Mouse (Mus musculus) kidney, adult 2 months (tissue): Measurements from ENCODE around the gene Zxdc. TPM values are rescaled to one million over a fixed set of nuclear protein-coding genes. Genes with fewer than 3 reads are reported as not detected.
A peak's percentile ranks its signal among the peaks of the same experiment; 100 is the strongest.

Experiments
- DNase-seq: peaks from one replicate; pipeline ENCODE4 v3.0.0; 2021
- H3K27ac ChIP-seq: fragments of 200-500 bp; 2 replicates; pipeline ENCODE4 v1.5.1; 2012; ENCODE audit warnings: low read depth, low read length, control low read depth, inconsistent platforms; ENCODE audit not compliant: insufficient read depth
- H3K27me3 ChIP-seq: fragments of 200-500 bp; replicated peaks from 2 replicates; pipeline ENCODE4 v1.6.1; 2012; ENCODE audit warnings: mild to moderate bottlenecking, moderate library complexity, low read length, inconsistent platforms; ENCODE audit not compliant: control insufficient read depth, insufficient read depth
- H3K36me3 ChIP-seq: fragments of 200-500 bp; 2 replicates; pipeline ENCODE4 v1.6.1; 2012; ENCODE audit warnings: mild to moderate bottlenecking, moderate library complexity, low read length, inconsistent platforms; ENCODE audit not compliant: control insufficient read depth, insufficient read depth
- H3K4me1 ChIP-seq: fragments of 200-500 bp; 2 replicates; pipeline ENCODE4 v1.6.1; 2011; ENCODE audit warnings: low read length; ENCODE audit not compliant: control insufficient read depth, insufficient read depth
- H3K4me3 ChIP-seq: fragments of 200-500 bp; 2 replicates; pipeline ENCODE4 v1.5.1; 2011; ENCODE audit warnings: mild to moderate bottlenecking, low read depth, low read length, control low read depth; ENCODE audit not compliant: insufficient read depth
- CTCF ChIP-seq: fragments of 200-500 bp; conservative IDR thresholded peaks from 2 replicates; pipeline ENCODE4 v1.5.1; 2011; ENCODE audit warnings: low read depth, mild to moderate bottlenecking, control low read depth, low read length, moderate library complexity, mixed read lengths; ENCODE audit not compliant: insufficient read depth, insufficient read length
- POLR2A ChIP-seq: fragments of 200-500 bp; IDR thresholded peaks from one replicate; pipeline ENCODE4 v1.6.1; 2011; ENCODE audit warnings: low read depth, low read length, control low read depth
- WGBS: fragments of 180-500 bp; shearing (Covaris S2); methylation state at CpG from one replicate; pipeline ENCODE4 v1.1.7; 2018; 5-methylcytosine and 5-hydroxymethylcytosine counted together
- polyA plus RNA-seq: library from polyadenylated mRNA; depleted of rRNA; stranded (reverse); fragments of >200 nt; gene quantifications from 2 replicates; pipeline ENCODE4 v1.2.3, GENCODE M21; 2012

The Zxdc gene
- polyA plus RNA-seq, 1 experiment, result 12.6 TPM

- TF ChIP-seq POLR2A (no peak), CTCF (no peak)
- H3K4me1 ChIP-seq, result no peaks in the 10 kb centered on the region
- no peak overlapping the region for H3K27ac ChIP-seq
- WGBS, result 6% methylated on average over 1 of the region's 1 CpGs
- no peaks in the 10 kb centered on the region for H3K27me3 ChIP-seq
- no peaks in the 10 kb centered on the region for H3K36me3 ChIP-seq
- H3K4me3 ChIP-seq, result no peak overlapping the region
- peak; percentile 38 for DNase-seq
Measured at GRCm38 (mm10) chr6:90329953-90330352, 39.3 kb upstream of the Zxdc start.

GRCm38 (mm10) chr6:90332561-90333425 is 36.5 kb upstream of the Zxdc start, which contains the start of gene Uroc1:
Gene Uroc1 (plus strand): TSS chr6:90333284.
- TF ChIP-seq POLR2A, result no peak
- no peak for TF ChIP-seq CTCF
- peak; percentile 84 for DNase-seq
- Histone ChIP-seq H3K36me3 (no peaks in the 10 kb centered on the region), H3K27ac (peak within 1 kb of the TSS; percentile 42), H3K27me3 (no peaks in the 10 kb centered on the region), H3K4me3 (no peak within 1 kb of the TSS), H3K4me1 (no peaks in the 10 kb centered on the region)
- 73% methylated on average over 7 of the region's 7 CpGs for WGBS

GRCm38 (mm10) chr6:90334244-90334643 is 35.0 kb upstream of the Zxdc start:
- WGBS, result 70% methylated on average over 3 of the region's 3 CpGs
- H3K27me3 ChIP-seq, result no peaks in the 10 kb centered on the region
- no peaks in the 10 kb centered on the region for H3K36me3 ChIP-seq
- peak; percentile 27 for DNase-seq
- no peak overlapping the region for H3K27ac ChIP-seq
- no peaks in the 10 kb centered on the region for H3K4me1 ChIP-seq
- H3K4me3 ChIP-seq, result no peak overlapping the region
- TF ChIP-seq CTCF, result no peak
- no peak for TF ChIP-seq POLR2A

GRCm38 (mm10) chr6:90342343-90342742 is 26.9 kb upstream of the Zxdc start:
- peak; percentile 18 for DNase-seq
- Histone ChIP-seq H3K4me1 (no peaks in the 10 kb centered on the region), H3K27me3 (no peaks in the 10 kb centered on the region), H3K27ac (no peak overlapping the region), H3K4me3 (no peak overlapping the region), H3K36me3 (no peaks in the 10 kb centered on the region)
- WGBS, result 26% methylated on average over 2 of the region's 2 CpGs
- no peak for TF ChIP-seq POLR2A
- no peak for TF ChIP-seq CTCF

GRCm38 (mm10) chr6:90347183-90347582 is 22.1 kb upstream of the Zxdc start:
- TF ChIP-seq CTCF (no peak), POLR2A (no peak)
- no peak for DNase-seq
- 84% methylated on average over 4 of the region's 4 CpGs for WGBS
- Histone ChIP-seq H3K36me3 (no peaks in the 10 kb centered on the region), H3K27ac (no peak overlapping the region), H3K4me3 (no peak overlapping the region), H3K4me1 (no peaks in the 10 kb centered on the region), H3K27me3 (no peaks in the 10 kb centered on the region)

- Histone ChIP-seq H3K4me1 (no peaks in the 10 kb centered on the region), H3K4me3 (no peak overlapping the region), H3K27me3 (no peaks in the 10 kb centered on the region), H3K36me3 (no peaks in the 10 kb centered on the region), H3K27ac (no peak overlapping the region)
- no peak for DNase-seq
- TF ChIP-seq CTCF (no peak), POLR2A (no peak)
- WGBS, result 74% methylated on average over 4 of the region's 4 CpGs
Measured at GRCm38 (mm10) chr6:90348500-90348899, 20.8 kb upstream of the Zxdc start.

GRCm38 (mm10) chr6:90350011-90350410 is 19.3 kb upstream of the Zxdc start:
- Histone ChIP-seq H3K27ac (no peak overlapping the region), H3K36me3 (no peaks in the 10 kb centered on the region), H3K4me1 (no peaks in the 10 kb centered on the region), H3K27me3 (no peaks in the 10 kb centered on the region), H3K4me3 (no peak overlapping the region)
- 87% methylated on average over 2 of the region's 2 CpGs for WGBS
- DNase-seq, result no peak
- TF ChIP-seq POLR2A (no peak), CTCF (no peak)
